Mouse (Mus musculus): ENCODE data around the gene Olfr430.

DNA sequence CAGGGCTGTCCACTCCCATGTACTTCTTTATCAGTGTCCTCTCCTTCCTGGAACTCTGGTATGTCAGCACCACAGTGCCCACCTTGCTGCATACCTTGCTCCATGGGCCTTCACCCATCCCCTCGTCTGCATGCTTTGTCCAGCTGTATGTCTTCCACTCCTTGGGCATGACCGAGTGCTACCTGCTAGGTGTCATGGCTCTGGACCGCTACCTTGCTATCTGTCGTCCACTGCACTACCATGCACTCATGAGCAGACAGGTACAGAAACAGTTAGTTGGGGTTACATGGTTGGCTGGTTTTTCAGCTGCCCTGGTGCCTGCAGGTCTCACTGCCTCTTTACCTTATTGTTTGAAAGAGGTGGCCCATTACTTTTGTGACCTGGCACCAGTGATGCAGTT is 15.9 kb upstream of the Olfr430 start:
- TF ChIP-seq POLR2A (IDR thresholded peaks at IDR 0.05; ENCODE audit: extremely low read depth, insufficient read depth, low read length) (no peak), CTCF (IDR thresholded peaks at IDR 0.05; ENCODE audit: extremely low read depth, insufficient read depth, low read length) (no peak)
